Mouse (Mus musculus): ENCODE results near the gene Ccl28. TPM values are rescaled to one million over a fixed set of nuclear protein-coding genes. Genes with fewer than 3 reads are reported as not detected.

Gene Ccl28
- polyA plus RNA-seq, 1 experiment from 2014 or later: not detected

DNA sequence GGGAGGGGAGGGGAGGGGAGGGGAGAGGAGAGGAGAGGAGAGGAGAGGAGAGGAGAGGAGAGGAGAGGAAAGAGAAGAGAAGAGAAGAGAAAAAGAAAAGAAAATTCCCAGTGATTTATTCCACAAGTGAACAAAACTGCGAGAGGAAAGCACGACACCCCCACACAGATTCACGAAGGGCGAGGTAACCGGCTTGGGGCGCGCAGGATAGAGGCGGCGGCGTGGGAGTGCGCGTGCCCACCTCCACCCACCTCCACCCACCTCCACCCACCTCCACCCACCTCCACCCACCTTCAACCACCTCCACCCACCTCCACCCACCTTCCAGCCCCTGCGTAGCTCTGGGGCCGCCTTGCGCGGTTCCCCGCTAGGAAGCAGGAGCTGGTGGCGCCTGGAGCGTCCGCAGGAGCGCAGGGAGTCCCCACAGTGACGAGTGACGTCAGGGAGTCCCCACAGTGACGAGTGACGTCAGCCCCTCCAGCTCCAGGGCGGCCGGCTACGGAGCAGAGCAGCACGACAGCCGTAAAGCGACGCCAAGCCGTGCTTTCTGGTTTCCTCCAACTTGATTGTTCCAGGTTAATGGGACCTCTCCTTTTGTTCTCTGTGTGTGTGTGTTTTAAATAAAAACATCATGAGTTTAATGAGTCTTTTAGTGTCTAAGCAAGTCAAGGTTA, 8.0 kb downstream of the Ccl28 start:
- 9% methylated on average over 33 of the region's 33 CpGs for WGBS (ENCODE audit: insufficient replicate concordance)
- Histone ChIP-seq H3K27me3 (replicated peaks) (no peaks in the 10 kb centered on the region), H3K36me3 (no peaks in the 10 kb centered on the region), H3K4me1 (peaks cover 5% of the 10 kb centered on the region), H3K27ac (0 out of 2 replicates have a peak overlapping the region, but pooled peaks have one; percentile 6), H3K9ac (no peak overlapping the region), H3K9me3 (replicated peaks) (no peaks in the 10 kb centered on the region), H3K4me2 (peak overlapping the region; percentile 63), H3K4me3 (peak overlapping the region; percentile 48)
- peak; percentile 87 for ATAC-seq

- no peak overlapping the region for H3K27ac ChIP-seq
- no peaks in the 10 kb centered on the region for H3K36me3 ChIP-seq
- H3K9me3 ChIP-seq (replicated peaks): no peaks in the 10 kb centered on the region
- H3K4me2 ChIP-seq: peak overlapping the region; percentile 63
- ATAC-seq: no peak
- H3K4me1 ChIP-seq: peaks cover 5% of the 10 kb centered on the region
- H3K4me3 ChIP-seq: no peak overlapping the region
- H3K9ac ChIP-seq: no peak overlapping the region
- WGBS (ENCODE audit: insufficient replicate concordance): 75% methylated on average over 4 of the region's 4 CpGs
- H3K27me3 ChIP-seq (replicated peaks): no peaks in the 10 kb centered on the region
Observed at GRCm38 (mm10) chr13:119632156-119632548, 8.5 kb downstream of the Ccl28 start.

DNA sequence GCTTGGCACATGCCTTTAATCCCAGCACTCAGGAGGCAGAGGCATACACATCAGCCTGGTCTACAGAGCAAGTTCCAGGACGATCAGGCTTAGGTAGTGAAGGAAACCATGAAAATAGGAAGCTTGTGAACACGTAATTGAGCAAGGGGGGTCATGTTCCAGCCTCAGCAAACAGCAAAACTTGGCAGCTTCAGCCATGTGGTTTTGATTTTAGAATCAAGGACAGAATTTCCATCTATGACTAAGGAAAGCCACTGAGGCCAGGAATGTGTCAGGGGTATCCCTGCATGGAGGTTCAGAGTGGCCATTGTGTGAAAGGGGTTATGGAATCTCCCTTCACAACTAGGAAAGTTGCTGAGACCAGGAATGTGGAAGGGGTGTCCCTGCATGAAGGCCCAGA, 11.9 kb downstream of the Ccl28 start:
- Histone ChIP-seq H3K4me3 (no peak overlapping the region), H3K27me3 (replicated peaks) (no peaks in the 10 kb centered on the region), H3K9ac (no peak overlapping the region), H3K36me3 (no peaks in the 10 kb centered on the region), H3K27ac (no peak overlapping the region), H3K4me2 (no peak overlapping the region), H3K9me3 (replicated peaks) (no peaks in the 10 kb centered on the region), H3K4me1 (peaks cover 5% of the 10 kb centered on the region)
- 33% methylated on average over 2 of the region's 2 CpGs for WGBS (ENCODE audit: insufficient replicate concordance)
- ATAC-seq: no peak

GRCm38 (mm10) chr13:119637837-119638236, 14.2 kb downstream of the Ccl28 start:
- no peaks in the 10 kb centered on the region for H3K36me3 ChIP-seq
- H3K4me1 ChIP-seq: no peaks in the 10 kb centered on the region
- 65% methylated on average over 4 of the region's 4 CpGs for WGBS (ENCODE audit: insufficient replicate concordance)
- ATAC-seq: no peak
- no peak overlapping the region for H3K27ac ChIP-seq
- H3K4me3 ChIP-seq: no peak overlapping the region
- H3K9ac ChIP-seq: no peak overlapping the region
- no peaks in the 10 kb centered on the region for H3K27me3 ChIP-seq (replicated peaks)
- H3K9me3 ChIP-seq (replicated peaks): no peaks in the 10 kb centered on the region
- no peak overlapping the region for H3K4me2 ChIP-seq

GRCm38 (mm10) chr13:119638449-119638848, 14.8 kb downstream of the Ccl28 start:
- ATAC-seq: no peak
- WGBS (ENCODE audit: insufficient replicate concordance): 66% methylated on average over 5 of the region's 5 CpGs
- H3K36me3 ChIP-seq: no peaks in the 10 kb centered on the region
- H3K4me2 ChIP-seq: no peak overlapping the region
- H3K27ac ChIP-seq: no peak overlapping the region
- H3K27me3 ChIP-seq (replicated peaks): no peaks in the 10 kb centered on the region
- no peaks in the 10 kb centered on the region for H3K4me1 ChIP-seq
- H3K4me3 ChIP-seq: no peak overlapping the region
- H3K9ac ChIP-seq: no peak overlapping the region
- H3K9me3 ChIP-seq (replicated peaks): no peaks in the 10 kb centered on the region

DNA sequence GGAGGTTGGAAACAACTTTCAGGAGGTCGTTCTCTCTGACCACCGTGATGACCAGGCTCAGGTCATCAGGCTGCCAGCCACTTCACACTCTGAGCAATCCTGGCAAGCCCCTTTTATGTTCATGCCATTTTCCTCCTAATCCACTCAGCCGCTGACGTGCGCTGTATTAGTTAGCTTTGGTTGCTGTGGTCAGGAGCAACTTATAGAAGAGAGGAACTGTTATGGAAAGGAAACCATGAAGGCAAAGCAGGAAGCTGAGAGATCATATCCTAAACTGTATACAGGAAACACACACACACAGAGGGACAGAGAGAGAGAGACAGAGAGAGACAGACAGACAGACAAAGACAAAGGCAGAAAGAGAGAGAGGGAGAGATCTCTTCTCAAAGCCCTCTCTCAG, 15.7 kb downstream of the Ccl28 start:
- no peak overlapping the region for H3K9ac ChIP-seq
- 54% methylated on average over 5 of the region's 5 CpGs for WGBS (ENCODE audit: insufficient replicate concordance)

DNA sequence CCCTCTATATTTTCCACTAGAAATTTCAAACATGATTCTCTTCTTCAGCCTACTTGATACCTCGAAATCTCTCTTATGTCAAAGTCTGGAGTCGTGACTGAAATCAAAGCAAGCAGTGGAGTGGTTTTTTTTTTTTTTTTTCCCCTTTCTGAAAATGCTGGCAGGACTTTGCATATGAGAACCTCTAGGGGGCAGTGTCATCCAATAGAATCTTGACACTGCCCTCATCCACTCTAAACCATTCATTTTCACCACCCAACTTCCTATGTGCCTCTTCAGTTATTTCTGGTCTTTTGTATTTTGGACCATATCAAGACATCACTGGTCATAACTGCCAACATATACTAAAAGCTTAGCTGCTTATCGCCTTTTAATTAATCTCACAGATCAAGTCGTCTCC, 16.9 kb downstream of the Ccl28 start:
- Histone ChIP-seq H3K4me2 (no peak overlapping the region), H3K9ac (no peak overlapping the region), H3K4me3 (no peak overlapping the region), H3K27ac (no peak overlapping the region), H3K27me3 (replicated peaks) (no peaks in the 10 kb centered on the region), H3K36me3 (no peaks in the 10 kb centered on the region), H3K9me3 (replicated peaks) (no peaks in the 10 kb centered on the region), H3K4me1 (no peaks in the 10 kb centered on the region)
- ATAC-seq: no peak
- WGBS (ENCODE audit: insufficient replicate concordance): 32% methylated on average over 4 of the region's 4 CpGs

More for the DNA sequence above, 15.7 kb downstream of the Ccl28 start:
- Histone ChIP-seq H3K27ac (no peak overlapping the region), H3K36me3 (no peaks in the 10 kb centered on the region), H3K4me3 (no peak overlapping the region), H3K9me3 (replicated peaks) (no peaks in the 10 kb centered on the region), H3K4me2 (no peak overlapping the region), H3K4me1 (no peaks in the 10 kb centered on the region), H3K27me3 (replicated peaks) (no peaks in the 10 kb centered on the region)
- no peak for ATAC-seq

- H3K27me3 ChIP-seq (replicated peaks): no peaks in the 10 kb centered on the region
- no peak overlapping the region for H3K9ac ChIP-seq
- H3K36me3 ChIP-seq: no peaks in the 10 kb centered on the region
- H3K9me3 ChIP-seq (replicated peaks): no peaks in the 10 kb centered on the region
- H3K4me1 ChIP-seq: no peaks in the 10 kb centered on the region
- H3K27ac ChIP-seq: no peak overlapping the region
- no peak for ATAC-seq
- no peak overlapping the region for H3K4me3 ChIP-seq
- WGBS (ENCODE audit: insufficient replicate concordance): 55% methylated on average over 7 of the region's 7 CpGs
- no peak overlapping the region for H3K4me2 ChIP-seq
Observed at GRCm38 (mm10) chr13:119641145-119641544, 17.5 kb downstream of the Ccl28 start.

DNA sequence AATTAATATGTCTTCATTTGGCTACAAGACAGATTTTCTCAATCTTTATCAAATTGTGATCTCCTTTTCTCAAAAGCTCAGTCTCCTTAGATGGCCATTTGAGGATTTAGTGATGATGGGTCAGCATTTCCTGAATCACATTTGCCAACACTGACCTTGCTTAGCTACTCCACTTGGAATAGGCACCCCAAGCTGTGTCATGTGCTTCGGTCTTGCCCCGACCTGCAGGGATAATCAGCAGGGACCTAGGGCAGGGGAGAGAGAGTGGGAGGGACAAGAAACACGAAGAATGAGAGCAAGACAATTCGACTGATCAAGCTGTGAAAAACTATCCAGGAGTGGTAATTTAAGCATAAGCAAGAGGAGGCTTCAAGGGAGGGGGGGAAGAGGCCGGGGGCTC, 21.1 kb downstream of the Ccl28 start:
- no peaks in the 10 kb centered on the region for H3K4me1 ChIP-seq
- WGBS (ENCODE audit: insufficient replicate concordance): 57% methylated on average over 5 of the region's 5 CpGs

GRCm38 (mm10) chr13:119646511-119646910, 22.9 kb downstream of the Ccl28 start:
- ATAC-seq: no peak
- Histone ChIP-seq H3K27me3 (replicated peaks) (no peaks in the 10 kb centered on the region), H3K36me3 (no peaks in the 10 kb centered on the region), H3K27ac (no peak overlapping the region), H3K9me3 (replicated peaks) (no peaks in the 10 kb centered on the region), H3K9ac (no peak overlapping the region), H3K4me1 (no peaks in the 10 kb centered on the region), H3K4me3 (no peak overlapping the region), H3K4me2 (no peak overlapping the region)
- WGBS (ENCODE audit: insufficient replicate concordance): 66% methylated on average over 1 of the region's 1 CpGs

More for the DNA sequence above, 21.1 kb downstream of the Ccl28 start:
- Histone ChIP-seq H3K9ac (no peak overlapping the region), H3K36me3 (no peaks in the 10 kb centered on the region), H3K27ac (no peak overlapping the region), H3K4me2 (no peak overlapping the region), H3K27me3 (replicated peaks) (no peaks in the 10 kb centered on the region), H3K4me3 (no peak overlapping the region), H3K9me3 (replicated peaks) (no peaks in the 10 kb centered on the region)
- ATAC-seq: no peak

- H3K27ac ChIP-seq: no peak overlapping the region
- no peaks in the 10 kb centered on the region for H3K9me3 ChIP-seq (replicated peaks)
- H3K4me1 ChIP-seq: no peaks in the 10 kb centered on the region
- H3K27me3 ChIP-seq (replicated peaks): no peaks in the 10 kb centered on the region
- ATAC-seq: no peak
- H3K36me3 ChIP-seq: no peaks in the 10 kb centered on the region
- no peak overlapping the region for H3K4me2 ChIP-seq
- WGBS (ENCODE audit: insufficient replicate concordance): 58% methylated on average over 15 of the region's 15 CpGs
- H3K4me3 ChIP-seq: no peak overlapping the region
- H3K9ac ChIP-seq: no peak overlapping the region
Observed at GRCm38 (mm10) chr13:119648891-119649698, 25.5 kb downstream of the Ccl28 start.

DNA sequence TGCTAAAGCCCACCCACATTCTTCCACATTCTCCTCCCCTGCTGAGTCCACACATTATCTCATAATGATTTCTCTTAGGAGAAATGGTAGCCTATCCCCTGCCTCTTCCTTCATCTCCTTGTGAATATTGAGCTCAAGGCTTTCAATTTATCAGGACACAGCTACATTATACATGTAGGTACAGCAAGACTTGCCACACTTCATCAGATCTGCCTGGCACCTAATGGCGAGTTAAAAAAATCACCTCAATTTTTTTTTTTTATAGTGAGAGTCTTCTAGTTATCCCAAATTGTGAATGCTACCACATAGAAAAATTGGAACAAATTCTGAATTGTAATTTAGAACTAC, 26.1 kb downstream of the Ccl28 start:
- no peak for ATAC-seq
- H3K4me2 ChIP-seq: no peak overlapping the region
- no peaks in the 10 kb centered on the region for H3K4me1 ChIP-seq
- H3K36me3 ChIP-seq: no peaks in the 10 kb centered on the region
- no peaks in the 10 kb centered on the region for H3K9me3 ChIP-seq (replicated peaks)
- no peak overlapping the region for H3K4me3 ChIP-seq
- no peak overlapping the region for H3K27ac ChIP-seq
- H3K9ac ChIP-seq: no peak overlapping the region
- 50% methylated on average over 1 of the region's 1 CpGs for WGBS (ENCODE audit: insufficient replicate concordance)
- H3K27me3 ChIP-seq (replicated peaks): no peaks in the 10 kb centered on the region

All from liver, embryonic 12.5 days (tissue).